Mouse (Mus musculus) ES-E14 (cell line): ENCODE results near the gene Patl1.

Experiments used
- CHD2 ChIP-seq: IDR thresholded peaks from 2 replicates; pipeline ENCODE4 v1.6.1; 2014; ENCODE audit warnings: mild to moderate bottlenecking, low read depth, low read length, inconsistent platforms
- HCFC1 ChIP-seq: IDR thresholded peaks from 2 replicates; pipeline ENCODE4 v1.6.1; 2012; ENCODE audit warnings: low read length, inconsistent platforms, borderline replicate concordance; ENCODE audit not compliant: insufficient read depth
- MAFK ChIP-seq: IDR thresholded peaks from 2 replicates; pipeline ENCODE4 v1.6.1; 2014; ENCODE audit warnings: mild to moderate bottlenecking, low read depth, low read length, inconsistent platforms; ENCODE audit not compliant: insufficient read depth
- ZC3H11A ChIP-seq: IDR thresholded peaks from 2 replicates; pipeline ENCODE4 v1.6.1; 2012; ENCODE audit warnings: low read depth, mild to moderate bottlenecking, inconsistent platforms, low read length, borderline replicate concordance
- ZNF384 ChIP-seq: IDR thresholded peaks from 2 replicates; pipeline ENCODE4 v1.6.1; 2012; ENCODE audit warnings: low read depth, low read length, inconsistent platforms

GRCm38 (mm10) chr19:11965023-11965942 is 53.1 kb downstream of the Patl1 start, which contains the start of gene Osbp:
- TF ChIP-seq HCFC1 (0 out of 2 replicates have a peak, but pooled peaks have one; percentile 48), ZNF384 (no peak), CHD2 (peak; percentile 97), MAFK (no peak), ZC3H11A (no peak)
